Mouse (Mus musculus) liver, postnatal 0 days (tissue): ENCODE data around the gene Kif26a.

Experiments
- CTCF ChIP-seq: sonication (generic); IDR thresholded peaks from 2 replicates; pipeline ENCODE4 v1.5.1; 2016; ENCODE audit warnings: antibody characterized with exemption, low read depth
- EP300 ChIP-seq: IDR thresholded peaks from 2 replicates; pipeline ENCODE4 v1.6.1; 2016; ENCODE audit warnings: antibody characterized with exemption, low read depth, mild to moderate bottlenecking

- TF ChIP-seq CTCF: no peak
- no peak for TF ChIP-seq EP300
Measured at GRCm38 (mm10) chr12:112207163-112207562, 61.2 kb downstream of the Kif26a start.
